Mouse (Mus musculus) testis, postnatal 14 days (tissue): ENCODE data around the gene Pde5a.

ENCODE experiments used
- DNase-seq: peaks from one replicate; pipeline ENCODE4 v3.0.0; 2021; ENCODE audit warnings: low spot score

The Pde5a gene

DNA sequence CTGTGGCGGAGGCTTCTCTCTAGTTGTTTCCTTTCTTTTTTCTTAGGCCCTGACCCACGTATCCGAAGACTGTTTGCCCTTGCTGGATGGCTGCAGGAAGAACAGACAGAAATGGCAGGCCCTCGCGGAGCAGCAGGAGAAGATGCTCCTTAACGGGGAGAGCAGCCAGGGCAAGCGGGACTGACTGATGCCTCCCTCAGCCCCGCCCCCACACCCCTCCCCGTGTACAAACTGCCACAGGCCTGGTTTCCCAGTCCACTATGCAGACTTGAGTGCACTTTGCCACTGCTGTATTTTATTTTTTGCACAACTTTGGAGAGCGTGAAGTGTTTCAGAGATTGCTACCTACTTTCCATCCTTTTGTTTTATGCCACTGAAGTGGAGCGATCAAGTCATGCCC, 126.4 kb downstream of the Pde5a start:
- no peak for DNase-seq

- DNase-seq = no peak
Measured at GRCm38 (mm10) chr3:122859829-122860228, 131.1 kb downstream of the Pde5a start.

GRCm38 (mm10) chr3:122860573-122861498, 132.1 kb downstream of the Pde5a start:
- no peak for DNase-seq

DNA sequence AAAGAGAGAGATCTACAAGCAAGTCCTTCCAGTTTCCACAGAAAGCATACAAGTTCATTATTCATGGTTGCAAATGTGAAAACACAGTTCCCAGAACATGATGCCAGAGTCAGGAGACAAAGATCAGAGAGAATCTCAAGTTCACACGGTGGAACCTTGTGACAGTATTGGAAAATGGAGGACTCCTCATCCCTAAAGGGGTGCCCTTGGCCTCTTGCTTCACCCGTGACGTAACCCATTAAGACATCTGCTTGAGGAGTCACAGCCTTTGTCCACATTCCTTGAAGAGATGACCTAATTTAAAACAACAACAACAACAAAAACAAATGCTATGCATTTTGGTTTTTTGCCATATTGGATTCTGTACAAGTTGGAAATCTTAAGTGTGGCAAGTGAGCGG, 136.3 kb downstream of the Pde5a start:
- no peak for DNase-seq

DNA sequence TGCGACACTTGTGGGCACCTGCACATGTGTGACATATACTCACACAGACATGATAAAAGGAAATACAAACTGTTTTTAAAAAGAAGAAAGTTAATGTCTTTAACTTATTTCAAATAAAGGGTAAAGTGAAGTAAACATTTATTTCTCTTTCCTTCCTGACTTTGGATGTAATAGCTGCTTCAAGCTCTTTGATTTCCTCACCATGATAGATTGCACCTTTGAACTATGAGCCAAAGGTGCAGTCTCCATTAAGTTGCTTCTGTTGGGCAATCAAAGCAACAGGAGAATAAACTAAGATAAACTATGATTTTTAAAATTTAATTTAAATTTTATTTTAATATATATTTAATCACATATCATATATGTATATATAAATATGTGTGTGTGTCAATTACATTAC, 139.5 kb downstream of the Pde5a start:
- no peak for DNase-seq

GRCm38 (mm10) chr3:122871596-122871995, 142.8 kb downstream of the Pde5a start:
- no peak for DNase-seq

DNA sequence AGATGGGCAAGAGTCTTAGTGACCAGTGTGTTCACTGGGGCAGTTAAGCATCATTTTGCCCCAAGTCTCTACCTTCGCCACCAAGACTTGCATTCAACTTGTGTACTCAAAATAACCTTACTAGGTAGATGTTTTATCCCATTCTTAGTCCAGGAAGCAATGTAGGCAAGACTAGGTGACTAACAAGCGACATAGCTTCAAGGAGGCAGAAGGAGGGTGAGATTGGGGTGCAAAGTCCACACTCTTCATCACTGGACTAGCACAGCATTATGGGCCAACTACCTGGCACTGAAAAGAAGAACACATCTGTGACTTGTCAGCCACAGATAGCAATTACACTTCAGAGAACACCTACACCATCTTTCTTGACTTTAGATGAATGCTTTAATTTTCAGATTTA, 148.1 kb downstream of the Pde5a start:
- no peak for DNase-seq

- no peak for DNase-seq
Measured at GRCm38 (mm10) chr3:122877543-122877942, 148.8 kb downstream of the Pde5a start.

DNA sequence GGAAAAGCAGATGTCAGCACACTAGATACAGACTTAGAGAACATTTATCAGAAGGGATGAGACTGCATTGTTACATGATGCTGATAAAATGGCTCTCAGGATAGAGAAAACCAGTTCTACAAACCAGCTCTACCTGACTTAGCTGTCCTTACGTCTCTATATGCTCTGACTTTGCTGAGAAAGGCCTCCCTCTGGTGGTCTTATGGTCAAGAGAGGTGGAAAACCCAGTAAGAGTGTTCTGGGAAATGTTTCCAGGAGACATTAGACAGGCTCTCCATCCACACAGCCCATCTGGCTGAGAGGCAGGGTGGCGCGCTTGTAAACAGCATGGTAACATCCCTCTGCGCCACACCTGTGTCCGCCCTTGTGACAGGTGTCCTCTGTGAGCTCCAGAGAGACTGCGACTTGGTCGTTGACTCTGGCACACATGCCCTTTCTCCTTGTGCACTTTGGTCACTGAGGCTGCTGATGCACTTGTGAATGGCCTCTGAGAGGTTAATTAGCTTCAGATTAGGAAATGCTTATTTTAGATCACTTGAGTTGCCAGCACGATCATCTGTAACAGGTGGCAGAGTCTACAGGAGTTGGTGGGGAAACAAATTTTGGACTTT, 150.1 kb downstream of the Pde5a start:
- DNase-seq = no peak

DNA sequence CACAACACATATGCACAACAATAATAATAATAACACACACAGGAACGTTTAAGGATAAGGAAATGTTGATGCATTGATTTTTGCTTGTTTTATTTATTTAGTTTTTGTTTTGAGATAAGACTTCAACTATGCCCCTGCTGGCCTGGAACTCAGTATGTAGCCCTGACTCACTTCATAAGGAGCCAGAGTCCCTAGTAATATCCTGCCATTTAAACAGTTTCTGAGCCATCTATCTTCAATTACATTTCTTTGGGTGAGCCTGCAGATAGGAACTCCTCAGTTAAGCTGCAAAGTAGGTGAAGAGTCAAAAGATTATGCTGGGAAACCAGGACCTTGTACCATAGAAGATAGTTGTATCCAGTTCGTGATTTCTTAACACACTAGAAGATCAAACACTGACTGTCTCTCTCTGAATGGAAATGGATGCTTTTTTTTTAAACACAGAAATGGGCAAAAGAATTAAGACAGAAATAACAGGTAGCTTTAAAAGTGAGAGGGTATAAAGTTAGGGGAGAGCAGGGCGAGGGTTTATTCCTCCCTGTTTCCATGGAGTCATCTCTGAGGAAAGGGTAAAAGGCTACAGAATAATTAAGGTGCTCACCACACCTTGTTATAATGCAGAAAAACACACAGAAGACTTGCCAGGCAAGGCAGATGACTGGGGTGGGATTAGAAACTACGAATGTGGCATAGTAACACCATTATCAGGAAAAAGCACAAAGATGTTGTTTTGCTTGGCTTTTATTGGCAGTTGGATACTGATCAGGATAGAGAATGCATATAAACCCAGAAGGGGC, 159.0 kb downstream of the Pde5a start:
- DNase-seq = no peak

- DNase-seq = no peak
Measured at GRCm38 (mm10) chr3:122888371-122888819, 159.6 kb downstream of the Pde5a start.

GRCm38 (mm10) chr3:122894772-122895171, 166.0 kb downstream of the Pde5a start, which contains the start of gene Fabp2:
Gene Fabp2 (plus strand): TSS chr3:122895072.
- no peak for DNase-seq

GRCm38 (mm10) chr3:122895189-122895731, 166.5 kb downstream of the Pde5a start:
- no peak for DNase-seq

DNA sequence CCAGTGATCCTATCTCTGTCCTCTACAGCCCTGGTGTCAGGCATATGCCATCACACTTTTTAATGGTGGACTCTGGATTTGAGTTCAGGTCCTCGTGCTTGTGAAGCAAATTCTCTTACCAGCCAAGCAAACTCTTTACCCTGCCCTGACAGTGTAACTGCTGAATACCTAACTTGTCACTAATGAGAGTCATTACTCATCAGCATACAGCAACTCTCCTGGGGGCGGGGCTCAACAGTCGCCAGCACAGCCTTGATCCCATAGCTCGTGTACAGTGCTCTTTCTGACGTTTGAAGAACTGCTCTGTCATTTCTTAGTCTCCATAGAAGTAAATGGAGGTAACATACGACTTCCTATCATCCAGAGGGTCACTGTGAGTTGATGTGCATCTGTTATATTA, 169.5 kb downstream of the Pde5a start:
- no peak for DNase-seq

DNA sequence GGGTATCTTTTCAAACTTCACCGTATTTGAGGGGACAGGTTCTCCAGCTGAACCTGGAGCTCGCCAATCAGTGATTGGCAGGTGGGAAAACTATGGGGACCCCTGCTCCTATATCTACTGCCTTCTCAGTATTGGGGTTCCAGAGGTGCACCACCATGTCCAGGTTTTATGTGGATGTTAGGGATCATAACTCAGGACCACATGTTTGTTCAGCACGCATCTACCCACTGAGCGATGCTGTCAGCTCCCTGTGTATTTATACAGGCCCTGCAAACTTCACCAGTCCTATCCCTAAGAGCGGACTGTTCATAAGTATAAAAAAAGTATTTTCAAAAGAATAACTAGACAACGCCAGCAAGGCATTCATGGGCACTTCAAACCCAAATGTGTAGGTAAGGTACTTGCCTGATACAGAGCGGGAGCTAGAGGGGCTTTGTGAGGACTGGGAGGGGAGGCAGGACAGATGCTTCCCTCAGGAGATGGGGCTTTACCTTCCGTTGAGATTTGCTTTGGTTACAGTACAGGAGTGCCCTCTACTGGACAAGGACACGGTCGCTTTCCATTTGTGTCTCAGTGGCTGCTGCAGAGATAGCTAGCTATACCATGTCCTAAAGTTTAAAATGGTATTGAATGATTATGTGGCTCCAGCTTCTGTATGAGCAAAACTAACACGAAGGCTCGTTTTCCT, 175.1 kb downstream of the Pde5a start:
- DNase-seq = no peak

DNA sequence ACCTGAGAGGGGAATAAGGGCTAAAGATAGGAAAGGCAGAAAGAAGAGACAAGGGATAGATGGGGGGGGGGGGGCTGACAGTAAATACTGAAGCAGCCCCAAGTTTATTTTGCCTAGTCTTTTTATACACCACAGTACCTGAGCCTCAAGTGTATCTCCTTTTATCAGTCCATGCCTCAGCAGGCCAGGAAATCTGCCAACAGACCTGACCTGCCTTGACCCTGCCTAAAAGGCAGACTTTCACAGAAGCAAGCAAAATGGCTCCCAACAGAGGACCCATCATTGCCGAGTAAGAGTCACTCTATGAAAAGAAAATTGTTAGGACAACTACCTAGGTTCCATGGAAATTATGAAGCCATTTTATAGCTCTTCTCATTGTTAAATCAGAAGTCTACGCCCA, 179.1 kb downstream of the Pde5a start:
- DNase-seq = no peak
